Mouse (Mus musculus) layer of hippocampus, postnatal 10 days (tissue): ENCODE measurements at regions not wholly inside any gene's neighbourhood (a gene's known extent, or its start where the extent isn't known, plus 50 kb on each side); places are given as distances from the start of the nearest gene placed in this dataset.

ENCODE experiments used
- DNase-seq, 2 experiments: peaks; one replicate each; pipeline ENCODE4 v3.0.0; 2021; ENCODE audit warnings: low spot score in 2 of 2

DNA sequence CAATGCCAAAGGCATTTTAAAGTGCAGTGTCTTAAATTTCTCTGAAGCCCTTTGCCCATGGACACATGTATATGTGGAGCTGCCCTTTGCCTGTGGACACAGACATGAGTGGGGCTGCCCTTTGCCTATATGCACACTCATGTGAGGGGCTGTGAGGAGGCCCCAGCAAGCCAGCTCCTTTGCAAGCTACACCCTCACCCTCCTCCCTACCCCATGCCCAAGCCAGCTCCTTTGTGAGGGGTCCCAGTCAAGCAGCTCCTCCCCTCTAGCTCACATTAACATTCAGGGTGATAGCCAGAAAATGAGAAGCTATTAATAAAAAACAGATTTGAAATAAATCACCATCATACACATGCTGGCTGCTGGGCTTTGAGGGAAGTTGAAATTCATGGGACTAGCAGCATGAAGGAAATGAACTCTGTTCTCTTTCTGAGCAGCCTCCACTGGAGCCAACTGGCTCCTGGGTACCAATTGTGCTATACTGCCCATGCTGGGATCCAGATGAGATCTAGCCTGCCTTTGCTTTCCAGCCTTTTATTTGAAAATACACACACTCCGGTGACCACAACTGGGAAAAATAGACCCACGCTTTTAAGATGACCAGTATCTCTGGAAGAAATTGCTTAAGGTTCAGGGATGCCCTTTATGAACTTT lies 151.4 kb downstream of the Abcc12 start:
- DNase-seq: no peak

GRCm38 (mm10) chr8:86428131-86428530 lies 152.4 kb downstream of the Abcc12 start:
- DNase-seq: no peak

DNA sequence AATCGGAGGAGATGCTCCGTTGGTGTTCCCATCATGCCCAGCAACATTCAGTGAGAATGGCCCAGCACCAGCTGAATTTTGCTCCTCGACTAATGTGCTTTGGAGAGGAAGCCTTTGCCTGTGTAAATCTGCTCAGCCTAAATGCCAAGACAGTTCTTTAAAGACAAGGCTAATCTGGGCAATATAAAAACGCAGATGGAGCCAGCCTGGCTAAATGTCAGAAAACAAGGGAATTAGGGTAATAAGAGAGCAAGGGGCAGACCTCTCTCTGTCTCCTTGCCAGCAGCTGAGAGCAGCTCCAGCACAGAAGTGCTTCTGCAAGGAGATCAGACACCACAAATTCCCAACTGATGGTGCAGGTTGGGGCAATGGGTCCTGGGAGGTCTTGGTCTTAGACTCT lies 154.4 kb downstream of the Abcc12 start:
- DNase-seq: no peak

- no peak for DNase-seq
Measured at GRCm38 (mm10) chr8:86425382-86425781, 155.1 kb downstream of the Abcc12 start.

GRCm38 (mm10) chr8:86419059-86419651 lies 161.3 kb downstream of the Abcc12 start:
- DNase-seq: no peak

DNA sequence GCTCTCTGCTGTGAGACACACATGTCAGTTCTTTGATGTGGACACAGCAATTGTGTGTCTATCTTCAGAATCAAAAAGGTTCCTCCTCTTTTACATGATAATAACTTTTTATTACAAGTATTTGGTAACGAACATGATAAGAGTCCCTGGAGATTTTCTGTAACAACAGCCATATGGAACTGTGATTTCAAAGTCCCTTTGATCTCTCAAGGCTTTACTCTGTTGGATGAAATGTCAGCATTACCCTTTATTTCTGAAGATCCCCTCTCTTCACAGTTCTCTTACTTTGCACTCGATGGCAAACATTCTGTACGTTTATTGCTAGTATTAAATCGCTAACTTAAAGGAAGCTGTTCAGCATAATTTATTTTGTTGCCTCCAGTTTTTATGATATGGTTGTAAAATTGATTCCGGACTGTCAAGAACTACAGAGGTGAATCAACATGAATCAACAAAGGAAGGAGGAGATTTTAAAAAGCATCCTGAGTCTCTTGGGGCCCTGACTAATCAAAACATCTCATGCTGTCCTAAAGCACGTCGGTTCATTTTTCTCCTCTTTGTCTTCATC lies 162.0 kb downstream of the Abcc12 start:
- no peak for DNase-seq

DNA sequence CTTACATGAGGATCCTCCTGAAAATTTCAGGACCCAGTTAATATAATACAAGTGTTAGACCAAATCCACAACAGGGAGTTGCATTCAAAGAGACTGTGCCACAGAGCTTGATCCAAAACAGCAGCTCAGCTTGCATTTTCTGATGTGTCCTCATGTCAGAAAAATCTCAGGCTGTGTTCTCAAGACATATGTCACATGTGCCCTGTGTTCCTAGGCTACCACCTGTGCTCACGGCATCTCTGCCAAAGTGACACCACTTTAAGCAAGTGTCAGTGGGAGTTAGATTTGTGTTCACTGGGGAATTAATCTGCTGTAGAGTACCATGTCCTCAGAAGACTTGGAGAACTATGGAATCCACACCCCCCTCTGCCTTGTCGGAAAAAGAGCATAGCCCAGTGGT lies 165.3 kb downstream of the Abcc12 start:
- DNase-seq: no peak

GRCm38 (mm10) chr8:86411232-86411631 lies 169.3 kb downstream of the Abcc12 start:
- DNase-seq: no peak

- DNase-seq: no peak
Measured at GRCm38 (mm10) chr8:86406196-86406595, 174.3 kb downstream of the Abcc12 start.

- no peak for DNase-seq
Measured at GRCm38 (mm10) chr8:86403434-86403833, 177.1 kb downstream of the Abcc12 start.

GRCm38 (mm10) chr8:86401946-86402345 lies 178.5 kb downstream of the Abcc12 start:
- DNase-seq: no peak

DNA sequence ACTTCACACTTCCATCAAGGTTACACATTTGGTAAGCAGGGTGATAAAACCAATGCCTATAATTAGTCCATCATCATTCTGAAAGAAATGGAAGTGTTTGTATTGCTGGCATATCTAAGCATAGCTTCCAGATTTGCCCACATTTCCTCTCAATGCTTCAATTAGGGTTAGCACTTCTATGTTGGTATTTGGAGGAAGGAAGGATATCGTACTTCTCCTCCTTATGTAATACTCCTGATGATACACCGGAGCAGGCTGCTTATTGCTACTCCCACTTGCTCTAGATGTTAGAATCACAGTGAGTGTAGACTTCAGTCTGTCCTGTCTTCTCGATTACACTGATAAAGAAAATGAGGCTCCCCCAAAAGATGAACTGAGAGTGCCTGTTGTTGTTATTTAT lies 185.4 kb downstream of the Abcc12 start:
- no peak for DNase-seq

DNA sequence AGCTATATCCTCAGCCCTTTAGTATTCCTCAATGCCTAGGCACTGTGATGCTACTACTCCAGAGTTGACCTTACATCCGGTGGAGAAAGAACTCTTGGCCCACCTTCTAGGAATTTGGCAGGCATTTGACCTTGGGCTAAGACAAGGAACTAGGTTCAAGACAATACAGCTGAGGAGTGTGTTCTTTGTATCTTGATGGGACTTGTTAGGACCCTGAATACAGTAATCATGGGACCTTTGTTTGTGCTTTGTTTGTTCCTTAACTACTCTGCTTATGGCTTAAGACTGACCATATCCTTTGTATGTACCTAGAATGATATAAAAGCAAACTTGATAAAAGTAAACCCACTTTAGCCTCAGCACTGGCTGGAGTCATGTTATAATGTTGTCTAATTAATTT lies 186.7 kb downstream of the Abcc12 start:
- DNase-seq: no peak

GRCm38 (mm10) chr8:86393374-86393773 lies 187.1 kb downstream of the Abcc12 start:
- DNase-seq: no peak

DNA sequence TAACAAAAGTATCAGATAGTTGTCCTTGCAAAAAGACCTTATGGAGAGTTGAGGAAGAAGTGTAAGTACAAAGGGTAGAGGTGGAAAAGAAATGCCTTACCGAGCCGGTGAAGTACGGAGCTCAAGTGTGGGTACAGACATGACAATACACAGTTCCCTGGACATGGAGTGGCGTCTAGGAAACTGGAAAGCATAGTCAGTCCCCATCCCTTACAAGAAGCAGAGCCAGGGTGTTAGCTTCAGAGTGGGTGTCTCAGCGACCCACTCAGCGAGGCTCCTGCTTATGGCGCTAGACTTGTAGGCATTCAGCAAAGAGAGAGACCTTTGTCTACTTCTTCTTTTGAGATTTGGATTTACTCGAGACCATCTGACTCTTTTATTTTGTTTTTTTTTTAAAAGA lies 189.8 kb downstream of the Abcc12 start:
- no peak for DNase-seq

DNA sequence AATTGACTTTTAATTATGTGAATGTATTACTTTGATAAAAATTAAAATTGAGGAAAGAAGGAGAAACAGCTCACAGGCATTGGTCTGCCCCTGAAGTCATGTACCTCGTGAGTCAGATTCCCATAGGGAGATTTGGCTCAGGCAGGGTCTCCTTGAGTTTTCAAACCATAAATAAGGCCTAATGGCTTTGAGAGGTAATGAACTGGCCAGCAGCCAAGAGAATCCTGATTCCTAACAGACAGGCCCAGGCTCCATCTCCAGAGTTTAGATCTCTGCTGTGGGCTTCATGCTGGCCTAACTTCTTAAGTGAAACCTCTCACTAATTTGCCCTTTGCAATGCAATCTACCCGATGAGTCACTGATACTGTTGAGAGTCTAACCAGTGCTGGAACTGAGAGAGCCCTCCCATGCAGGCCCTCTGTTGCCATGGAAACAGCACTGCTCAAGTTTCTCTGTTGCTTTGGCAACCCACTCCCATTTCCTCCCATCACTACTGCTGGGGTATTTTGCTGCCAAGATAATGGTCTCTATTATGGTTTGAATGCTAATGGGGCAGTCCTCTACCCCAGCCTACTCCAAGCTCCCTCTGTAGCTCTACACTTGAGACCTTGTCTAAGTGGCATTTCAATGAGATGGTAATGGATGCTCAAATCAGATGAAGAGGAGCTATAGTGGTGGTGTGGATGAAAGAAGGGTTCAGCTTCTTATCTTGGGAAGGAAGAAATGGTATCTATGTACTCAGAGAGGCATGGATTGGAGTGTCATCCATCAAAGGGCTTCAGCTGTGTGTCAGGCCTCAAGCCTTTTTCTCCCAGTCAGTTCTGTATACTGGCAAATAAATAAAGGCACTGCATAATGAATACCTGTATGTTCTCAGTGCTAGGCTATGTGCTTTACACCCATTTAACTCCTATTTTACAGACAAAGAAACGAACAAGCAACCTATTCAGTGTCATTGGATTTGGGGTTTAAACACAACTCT lies 190.5 kb downstream of the Abcc12 start:
- DNase-seq: peak; percentile 64 to 70

- DNase-seq: peak in 1 of 2 experiments; percentile 33
Measured at GRCm38 (mm10) chr8:86385236-86385635, 195.2 kb downstream of the Abcc12 start.

- DNase-seq: no peak
Measured at GRCm38 (mm10) chr8:86381977-86382376, 198.5 kb downstream of the Abcc12 start.

GRCm38 (mm10) chr8:86368062-86368461 lies 212.4 kb downstream of the Abcc12 start:
- DNase-seq: no peak

GRCm38 (mm10) chr8:86366636-86367035 lies 213.8 kb downstream of the Abcc12 start:
- DNase-seq: no peak

DNA sequence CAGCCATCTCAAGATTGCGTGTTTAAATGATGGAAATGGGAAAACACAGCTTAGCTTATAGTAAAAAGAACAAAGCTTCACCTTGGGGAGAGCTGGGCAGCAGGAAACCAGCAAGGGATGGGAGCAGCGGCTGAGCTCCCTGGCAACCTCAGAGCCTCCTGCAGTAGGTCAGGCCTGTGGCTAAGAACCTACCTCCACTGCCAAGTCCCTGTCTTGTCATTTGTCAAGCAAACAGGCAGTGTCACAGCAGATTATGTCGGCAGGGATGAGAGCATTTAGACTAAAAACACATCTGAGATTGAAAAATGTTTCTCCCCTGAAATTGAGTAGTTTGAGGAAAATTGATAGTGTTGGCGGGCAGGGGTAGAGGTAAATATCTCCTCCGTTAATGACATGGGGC lies 214.8 kb downstream of the Abcc12 start:
- DNase-seq: no peak

DNA sequence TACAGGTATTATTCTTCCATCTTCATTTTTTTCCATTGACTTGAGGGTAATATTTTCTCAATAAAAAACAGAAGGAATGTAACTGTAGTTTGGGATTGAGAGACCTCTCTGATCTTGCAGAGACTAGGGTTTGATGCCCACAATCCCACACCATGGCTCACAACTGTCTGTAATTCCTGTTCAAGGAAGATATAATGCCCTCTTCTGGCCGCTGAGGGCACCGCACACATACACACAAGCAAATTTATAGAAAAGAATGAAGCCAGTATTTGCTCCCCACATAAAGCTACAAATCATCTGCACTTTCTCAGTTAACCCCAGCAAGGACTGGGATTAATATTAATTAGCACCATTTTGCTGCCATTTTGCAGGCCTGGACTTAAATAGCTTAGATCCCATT lies 215.6 kb downstream of the Abcc12 start:
- DNase-seq: no peak
